Mouse (Mus musculus) megakaryocyte-erythroid progenitor cell, adult 5 weeks (primary cell): ENCODE data around the gene Cactin. TPM values are rescaled to one million over a fixed set of nuclear protein-coding genes. Genes with fewer than 3 reads are reported as not detected.

Experiments
- polyA plus RNA-seq: library from polyadenylated mRNA; stranded (reverse); fragments of >175 nt; gene quantifications from 2 replicates; pipeline ENCODE4 v1.2.3, GENCODE M21; 2012

The Cactin gene
- 96.8 and 123 TPM in 2 replicates for polyA plus RNA-seq

DNA sequence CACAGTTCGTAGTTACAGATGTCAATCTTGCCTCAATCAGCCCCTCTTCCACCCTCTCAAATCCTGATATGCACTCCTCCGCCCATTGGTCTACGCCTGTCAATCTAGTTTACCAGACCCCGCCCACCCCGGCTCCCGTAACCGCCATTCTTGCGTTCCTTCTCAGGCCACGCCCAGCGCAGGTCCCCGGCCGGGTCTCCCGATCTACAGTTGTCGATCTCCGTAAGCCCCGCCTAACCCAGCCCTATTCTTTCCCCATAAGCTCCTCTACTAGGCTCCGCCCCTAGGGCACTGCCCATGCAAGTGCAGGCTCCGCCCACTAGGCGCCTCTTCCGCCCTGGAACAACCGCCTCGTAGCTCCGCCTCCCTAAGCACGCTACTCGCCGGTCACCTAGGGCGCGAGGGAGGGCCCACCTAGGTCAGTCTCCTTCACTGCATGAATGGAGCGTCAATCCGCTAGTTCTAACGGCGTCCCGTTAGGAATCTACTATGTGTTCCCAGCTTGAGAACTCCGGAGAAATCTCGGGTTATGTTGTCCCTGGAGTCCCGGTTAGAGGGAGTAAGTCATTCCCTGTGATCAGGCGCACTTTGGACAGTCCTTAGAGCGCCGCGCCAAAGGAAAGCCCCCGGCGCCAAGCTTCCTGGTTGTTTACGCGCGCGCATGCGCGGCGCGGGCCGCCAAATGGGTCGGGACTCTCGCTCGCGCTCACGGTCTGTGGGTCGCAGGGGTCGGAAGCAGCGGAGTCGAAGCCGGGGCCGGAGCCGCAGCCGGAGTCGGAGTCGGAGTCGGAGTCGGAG is at the start of gene Cactin:
Gene Cactin (plus strand): TSS at position 554 of the 798 bp plus-strand sequence.

DNA sequence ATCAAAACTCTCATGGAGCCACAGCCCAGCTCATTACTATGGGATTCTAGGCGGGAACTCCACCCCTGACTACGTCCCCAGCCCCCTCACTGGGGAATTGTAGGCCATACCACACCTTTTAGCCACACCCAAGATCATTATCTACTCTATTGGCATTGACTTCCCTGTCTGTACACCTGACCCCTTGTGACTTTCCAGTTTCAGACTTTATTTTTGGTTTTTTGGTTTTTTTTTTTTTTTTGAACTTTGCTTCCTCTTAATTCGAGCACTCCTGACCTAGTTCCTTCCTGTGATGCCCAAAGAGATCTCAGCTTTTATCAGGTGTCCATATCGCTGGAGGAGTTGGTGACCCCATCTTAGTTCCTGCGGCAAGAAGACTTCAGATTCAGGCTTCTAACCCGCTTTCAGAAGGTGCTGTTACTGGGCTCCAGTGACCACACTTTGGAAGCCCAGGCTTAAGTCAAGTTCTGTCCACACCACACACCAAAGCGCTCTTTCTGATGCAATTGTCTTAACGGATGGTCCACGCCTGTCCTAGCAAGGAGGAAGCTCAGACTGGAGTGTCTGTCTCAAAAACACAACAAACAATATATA is 29.3 kb upstream of the Cactin start, which contains the start of gene Tjp3:
Gene Tjp3 (minus strand): TSS at position 71 of the 594 bp plus-strand sequence.

DNA sequence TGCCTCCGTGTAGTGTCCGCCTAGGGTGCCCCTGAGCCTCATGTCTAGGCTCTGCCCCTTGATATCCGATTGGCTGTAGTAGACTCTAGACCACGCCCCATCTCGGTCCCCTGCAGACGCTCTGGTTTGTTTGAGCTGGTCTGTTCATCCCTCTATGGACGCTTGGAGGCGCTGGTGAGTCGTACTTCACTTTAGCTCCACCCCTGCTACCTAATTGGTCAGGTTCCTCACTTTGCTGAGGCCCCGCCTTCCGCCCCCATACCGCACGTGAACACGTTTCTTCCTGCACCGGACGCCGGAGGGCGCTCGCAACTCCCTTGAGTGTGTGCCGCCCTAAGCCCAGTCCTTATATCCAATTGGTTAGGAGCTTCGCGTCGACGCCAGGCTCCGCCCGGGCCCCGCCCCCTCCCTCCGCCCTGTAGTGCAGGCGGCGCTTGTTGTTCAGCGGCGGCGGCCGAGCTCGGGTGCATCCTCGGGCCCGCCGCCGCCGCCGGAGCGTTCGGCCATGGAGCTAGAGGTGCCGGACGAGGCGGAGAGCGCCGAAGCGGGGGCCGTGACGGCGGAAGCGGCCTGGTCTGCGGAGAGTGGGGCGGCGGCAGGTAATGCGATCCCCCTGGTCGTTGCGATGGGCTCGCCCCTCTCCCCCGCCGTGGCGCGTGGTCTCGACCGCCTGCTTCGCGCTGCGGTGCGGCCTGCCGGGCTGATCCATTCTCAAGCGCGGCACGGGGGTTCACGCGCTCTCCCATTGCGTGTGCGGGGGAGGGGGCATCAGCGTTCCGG is 28.2 kb upstream of the Cactin start, which contains the start of gene Pip5k1c:
Gene Pip5k1c (plus strand): TSS at position 410 of the 780 bp plus-strand sequence.

DNA sequence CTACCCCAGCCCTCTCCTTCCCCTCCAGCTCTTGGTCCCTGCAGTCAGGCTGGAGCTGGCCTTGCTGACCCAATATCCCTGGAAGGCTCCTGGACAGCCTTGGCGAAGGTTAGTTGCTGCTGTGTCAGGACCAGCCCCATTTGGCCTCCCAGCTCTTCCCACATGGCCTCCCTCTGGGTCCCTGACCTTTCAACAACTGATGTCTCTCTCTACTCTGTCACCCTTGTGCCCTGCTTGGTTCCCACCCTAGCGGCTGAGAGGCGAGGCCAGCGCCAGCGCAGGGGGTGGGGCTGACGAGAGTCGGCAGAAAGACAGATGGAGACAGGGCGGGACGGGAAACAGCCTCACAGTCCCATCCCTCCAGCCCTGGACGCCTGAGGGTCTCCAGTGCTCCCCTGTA is 7.5 kb downstream of the Cactin start, which contains the start of gene Tbxa2r:
Gene Tbxa2r (plus strand): TSS at position 346 of the 400 bp plus-strand sequence.

DNA sequence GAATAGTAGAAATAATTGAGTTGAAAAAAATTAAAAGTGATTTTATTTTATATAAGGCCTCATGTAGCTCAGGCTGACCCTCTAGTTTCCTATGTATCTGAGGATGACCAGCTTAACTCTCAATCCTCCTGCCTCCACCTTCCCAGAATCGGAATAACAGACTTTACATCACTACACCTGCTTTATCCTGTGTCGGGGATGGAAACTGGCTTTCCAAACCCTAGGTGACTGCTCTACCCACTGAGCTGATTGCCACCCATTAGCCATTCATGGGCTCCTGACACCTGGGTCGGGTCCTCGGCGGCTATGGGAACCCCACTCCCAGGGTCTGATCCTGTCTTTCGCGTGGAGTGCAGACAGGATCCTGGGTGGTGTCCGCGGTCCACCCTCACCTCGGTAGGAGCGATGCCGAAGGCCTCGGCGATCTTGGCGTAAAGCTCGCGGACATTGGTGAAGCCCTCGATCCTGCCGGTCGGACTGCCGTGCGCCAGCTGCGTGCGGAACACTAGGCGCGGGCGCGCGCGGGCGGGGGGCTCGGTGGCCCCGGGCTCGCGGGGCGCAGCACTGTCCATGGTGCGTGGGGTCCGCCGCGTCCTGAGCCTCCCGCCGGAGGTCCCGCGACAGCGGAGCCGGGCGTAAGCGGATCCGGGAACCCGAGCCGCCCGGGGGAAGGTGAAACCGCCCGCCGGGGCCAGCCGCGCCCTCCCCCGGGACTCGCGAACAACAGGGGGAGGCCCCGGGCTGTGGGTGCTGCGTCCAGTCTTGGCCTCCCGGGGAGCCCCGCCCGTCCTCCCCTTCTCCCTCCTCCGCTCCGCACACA is 22.0 kb downstream of the Cactin start, which contains the start of gene Gipc3:
Gene Gipc3 (minus strand): TSS at position 581 of the 820 bp plus-strand sequence.

DNA sequence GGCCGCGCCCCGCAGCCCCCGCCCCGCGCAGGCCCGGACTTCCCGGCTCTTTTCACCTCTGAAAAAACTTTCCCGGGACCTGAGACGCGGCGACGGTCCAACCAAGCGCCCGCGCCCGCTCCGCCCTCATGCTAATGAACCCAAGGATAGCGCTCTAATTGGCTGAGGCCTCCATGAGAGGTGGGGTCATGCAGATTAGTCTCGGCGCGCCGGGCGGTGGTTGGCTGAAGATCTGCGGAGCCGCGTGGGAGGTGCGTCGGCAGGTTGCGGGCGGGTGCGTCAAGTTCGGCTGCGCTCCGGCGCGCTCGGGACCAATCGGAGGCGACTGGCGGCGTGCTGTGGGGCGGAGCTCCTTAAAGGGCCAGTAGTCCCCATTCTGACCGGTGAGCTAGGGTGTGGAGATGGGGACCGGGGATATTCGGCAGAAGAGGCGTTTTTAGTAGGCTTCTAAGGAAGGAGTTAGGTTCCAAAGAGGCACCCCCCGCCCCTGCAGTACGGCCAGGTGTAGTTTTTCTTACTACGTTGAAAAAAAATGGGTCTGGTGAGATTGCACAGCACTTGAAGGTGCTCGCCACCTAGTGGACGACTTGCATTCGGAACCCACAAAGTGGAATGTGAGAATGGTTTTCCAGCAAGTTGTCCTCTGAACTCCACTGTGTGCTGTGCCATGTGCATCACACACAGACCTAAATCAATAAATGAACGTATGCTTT is 29.6 kb downstream of the Cactin start, which contains the start of gene Hmg20b:
Gene Hmg20b (minus strand): TSS at position 130 of the 713 bp plus-strand sequence.

DNA sequence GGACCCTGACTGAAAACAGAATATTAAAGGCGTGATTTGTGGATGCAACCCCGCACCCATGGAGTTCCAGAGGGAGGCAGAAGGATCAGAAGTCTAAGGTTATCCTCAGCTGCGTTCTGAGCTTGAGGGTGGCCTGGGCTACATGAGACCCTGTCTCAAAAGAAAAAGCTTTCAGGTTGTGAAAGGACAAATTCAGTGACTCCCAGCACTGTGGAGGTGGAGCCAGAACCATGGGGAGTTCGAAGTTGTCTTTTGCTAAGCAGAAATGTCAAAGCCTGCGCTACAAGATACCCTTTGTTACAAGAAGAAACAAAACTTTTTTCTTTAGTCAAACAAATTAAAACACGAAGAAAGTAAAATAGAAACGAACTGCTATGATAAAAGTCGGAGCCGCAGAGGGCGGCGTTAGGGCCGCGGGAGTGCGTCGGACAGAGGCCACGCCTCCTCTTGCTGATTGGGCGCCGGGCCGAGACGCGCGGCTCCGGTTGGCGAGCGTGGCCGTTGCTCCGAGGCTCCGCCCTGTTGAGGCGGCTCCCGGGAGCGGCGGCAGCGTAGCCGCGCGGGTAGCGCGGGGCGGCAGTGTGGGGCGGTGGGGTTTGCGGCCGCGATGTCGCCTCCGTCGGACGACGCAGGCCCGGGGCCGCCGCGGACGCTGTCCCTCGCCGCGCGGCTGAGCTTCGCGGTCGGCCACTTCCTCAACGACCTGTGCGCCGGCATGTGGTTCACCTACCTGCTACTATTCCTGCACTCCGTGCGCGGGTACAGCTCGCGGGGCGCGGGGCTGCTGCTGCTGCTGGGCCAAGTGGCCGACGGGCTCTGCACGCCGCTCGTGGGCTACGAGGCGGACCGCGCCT is 36.3 kb downstream of the Cactin start, which contains the start of gene Mfsd12:
Gene Mfsd12 (plus strand): TSS at position 501 of the 854 bp plus-strand sequence.

DNA sequence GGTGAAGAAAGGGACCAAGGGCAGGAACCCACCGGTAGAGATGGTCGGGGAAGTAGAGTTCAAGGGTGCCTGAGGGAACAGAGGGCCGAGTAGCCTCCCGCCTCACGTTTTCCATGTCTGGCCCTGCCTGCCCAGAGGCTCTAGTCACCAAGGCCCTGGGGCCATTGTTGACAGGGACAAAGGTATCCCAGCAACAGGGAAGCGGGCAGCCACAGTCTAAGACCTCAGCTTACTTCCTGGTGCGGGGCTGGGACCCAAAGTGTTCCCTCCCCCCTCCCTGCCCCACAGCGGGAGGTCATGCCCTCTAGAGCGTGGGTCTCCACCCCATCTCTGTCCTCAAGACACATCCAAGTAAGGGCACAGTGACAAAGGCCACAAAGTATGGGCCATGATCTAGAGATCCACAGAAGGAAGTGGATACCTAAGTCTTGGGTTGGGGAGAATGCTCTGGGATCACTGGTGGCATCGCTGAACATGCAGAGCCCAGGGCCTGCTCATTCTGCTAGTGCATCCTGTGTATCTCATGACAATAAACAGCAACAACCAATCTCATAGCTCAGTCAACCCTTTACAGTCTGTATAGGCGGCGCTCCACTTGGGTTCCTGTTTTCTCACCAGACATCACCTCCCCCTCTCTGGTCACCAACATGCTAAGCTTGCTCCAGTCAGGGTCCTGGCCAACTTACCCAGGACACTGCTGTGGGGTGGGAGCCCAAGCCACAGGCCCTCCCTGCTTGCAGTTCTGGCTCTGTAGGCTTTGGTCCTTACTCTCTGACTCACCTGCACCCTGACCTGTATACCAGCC is 45.0 kb downstream of the Cactin start, which contains the start of gene 4930404N11Rik:
Gene 4930404N11Rik (minus strand): TSS at position 145 of the 805 bp plus-strand sequence.

Other genes with a start within 250 kb of the Cactin start
- 0.54 and 0.71 TPM in 2 replicates for gene Creb3l3, start 222.2 kb upstream of the Cactin start, polyA plus RNA-seq
- 414 and 429 TPM in 2 replicates for gene Map2k2, start 215.2 kb upstream of the Cactin start, polyA plus RNA-seq
- gene Zbtb7a, start 185.9 kb upstream of the Cactin start, polyA plus RNA-seq = 140 and 145 TPM in 2 replicates
- 42.4 and 50.2 TPM in 2 replicates for gene Pias4, start 153.2 kb upstream of the Cactin start, polyA plus RNA-seq
- 2,457 and 2,760 TPM in 2 replicates for gene Eef2, start 144.5 kb upstream of the Cactin start, polyA plus RNA-seq
- gene Dapk3, start 138.1 kb upstream of the Cactin start, polyA plus RNA-seq = 87.1 and 87.3 TPM in 2 replicates
- gene 4930442H23Rik, start 137.3 kb upstream of the Cactin start, polyA plus RNA-seq = not detected in 2 replicates
- not detected in 2 replicates for gene Nmrk2, start 119.1 kb upstream of the Cactin start, polyA plus RNA-seq
- 0.06 TPM in 1 of 2 replicates, not detected in the other for gene Atcay, start 90.3 kb upstream of the Cactin start, polyA plus RNA-seq
- gene Zfr2, start 87.9 kb upstream of the Cactin start, polyA plus RNA-seq = 0.35 and 0.63 TPM in 2 replicates
- gene Matk, start 68.2 kb upstream of the Cactin start, polyA plus RNA-seq = 66.6 and 73.6 TPM in 2 replicates
- gene Mrpl54, start 54.2 kb upstream of the Cactin start, polyA plus RNA-seq = 478 and 479 TPM in 2 replicates
- gene Apba3, start 54.1 kb upstream of the Cactin start, polyA plus RNA-seq = 99.2 and 99.9 TPM in 2 replicates
- 15.6 and 16.5 TPM in 2 replicates for gene Tjp3, start 29.5 kb upstream of the Cactin start, polyA plus RNA-seq
- 317 and 331 TPM in 2 replicates for gene Pip5k1c, start 28.1 kb upstream of the Cactin start, polyA plus RNA-seq
- 3.6 and 5.2 TPM in 2 replicates for gene Tbxa2r, start 7.6 kb downstream of the Cactin start, polyA plus RNA-seq
- 0.32 and 0.93 TPM in 2 replicates for gene Gipc3, start 22.2 kb downstream of the Cactin start, polyA plus RNA-seq
- 274 and 308 TPM in 2 replicates for gene Hmg20b, start 29.4 kb downstream of the Cactin start, polyA plus RNA-seq
- gene Mfsd12, start 36.4 kb downstream of the Cactin start, polyA plus RNA-seq = 60.6 and 65.0 TPM in 2 replicates
- 2.8 and 5.0 TPM in 2 replicates for gene 4930404N11Rik, start 44.7 kb downstream of the Cactin start, polyA plus RNA-seq
- 55.8 and 61.0 TPM in 2 replicates for gene Fzr1, start 57.4 kb downstream of the Cactin start, polyA plus RNA-seq
- gene Dohh, start 63.3 kb downstream of the Cactin start, polyA plus RNA-seq = 169 and 171 TPM in 2 replicates
- 0.64 and 1.3 TPM in 2 replicates for gene Gm48551, start 63.4 kb downstream of the Cactin start, polyA plus RNA-seq
- 6.5 and 12.0 TPM in 2 replicates for gene Gm48552, start 67.9 kb downstream of the Cactin start, polyA plus RNA-seq
- 9.7 and 10.1 TPM in 2 replicates for gene Smim24, start 71.9 kb downstream of the Cactin start, polyA plus RNA-seq
- 223 and 238 TPM in 2 replicates for gene Nfic, start 134.5 kb downstream of the Cactin start, polyA plus RNA-seq
- gene Celf5, start 161.6 kb downstream of the Cactin start, polyA plus RNA-seq = 0.11 and 0.35 TPM in 2 replicates
- 293 and 377 TPM in 2 replicates for gene Ncln, start 175.3 kb downstream of the Cactin start, polyA plus RNA-seq
- 29.4 and 31.3 TPM in 2 replicates for gene S1pr4, start 179.0 kb downstream of the Cactin start, polyA plus RNA-seq
- gene Gna15, start 203.1 kb downstream of the Cactin start, polyA plus RNA-seq = 62.5 and 63.6 TPM in 2 replicates
- gene Gna11, start 224.1 kb downstream of the Cactin start, polyA plus RNA-seq = 12.9 and 13.1 TPM in 2 replicates
- 1,582 and 1,630 TPM in 2 replicates for gene Aes, start 238.4 kb downstream of the Cactin start, polyA plus RNA-seq